Mouse (Mus musculus): ENCODE data around the gene Iqcc. TPM values are rescaled to one million over a fixed set of nuclear protein-coding genes. Genes with fewer than 3 reads are reported as not detected.

The Iqcc gene
- polyA plus RNA-seq, 1 experiment from 2014 or later, result 27.0 TPM

- Histone ChIP-seq H3K27ac (no peak overlapping the region; the same call in 1 of the 2 replicates), H3K4me2 (0 out of 2 replicates have a peak overlapping the region, but pooled peaks have one; percentile 0), H3K9me3 (no peaks in the 10 kb centered on the region), H3K9ac (no peak overlapping the region), H3K27me3 (replicated peaks) (no peaks in the 10 kb centered on the region), H3K4me3 (no peak overlapping the region), H3K36me3 (replicated peaks) (no peaks in the 10 kb centered on the region), H3K4me1 (peaks cover 56% of the 10 kb centered on the region)
- no peak for ATAC-seq (replicated peaks)
- 91% methylated on average over 11 of the region's 11 CpGs for WGBS
Observed at GRCm38 (mm10) chr4:129620419-129621282, 1.8 kb upstream of the Iqcc start.

GRCm38 (mm10) chr4:129618031-129618430, 868 bp downstream of the Iqcc start:
- Histone ChIP-seq H3K9ac (peak overlapping the region; percentile 73; the same call in 1 of the 2 replicates), H3K9me3 (no peaks in the 10 kb centered on the region), H3K4me2 (peak overlapping the region; percentile 77), H3K4me1 (peaks cover 39% of the 10 kb centered on the region), H3K36me3 (replicated peaks) (no peaks in the 10 kb centered on the region), H3K27ac (peak overlapping the region; percentile 92; the same call in 1 of the 2 replicates), H3K27me3 (replicated peaks) (no peaks in the 10 kb centered on the region), H3K4me3 (peak overlapping the region; percentile 55)
- WGBS, result 94% methylated on average over 5 of the region's 5 CpGs
- ATAC-seq (replicated peaks), result no peak

DNA sequence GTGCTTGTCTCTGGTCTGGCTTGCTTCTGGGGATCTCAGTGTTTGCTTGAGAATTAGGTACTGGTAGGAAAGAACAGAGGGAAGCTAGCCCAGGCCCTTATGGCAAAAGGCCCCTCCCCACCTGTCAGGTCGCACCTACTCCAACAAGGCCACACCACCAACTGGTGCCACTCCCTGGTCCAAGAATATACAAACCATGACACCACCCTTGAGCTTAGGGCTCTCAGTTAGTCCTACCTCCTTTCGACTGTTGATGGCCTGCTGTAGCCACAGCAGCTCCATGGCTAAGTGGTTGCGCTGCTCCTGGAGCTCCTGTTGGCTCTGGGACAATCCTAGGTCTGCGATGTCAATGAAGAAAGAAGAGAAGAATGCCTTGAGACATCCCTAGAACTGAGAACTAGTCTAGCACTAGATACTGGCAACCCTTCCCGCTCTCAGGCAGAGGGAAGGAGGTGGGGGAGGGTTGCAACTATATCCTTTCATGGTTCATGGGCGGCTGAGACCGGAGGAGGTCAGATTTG, 1.7 kb downstream of the Iqcc start:
- no peaks in the 10 kb centered on the region for H3K36me3 ChIP-seq (replicated peaks)
- ATAC-seq (replicated peaks), result no peak
- WGBS, result 95% methylated on average over 7 of the region's 7 CpGs
- H3K27ac ChIP-seq, result no peak overlapping the region
- no peak overlapping the region for H3K4me3 ChIP-seq
- no peak overlapping the region for H3K9ac ChIP-seq
- no peaks in the 10 kb centered on the region for H3K27me3 ChIP-seq (replicated peaks)
- H3K9me3 ChIP-seq, result no peaks in the 10 kb centered on the region
- H3K4me1 ChIP-seq, result peaks cover 31% of the 10 kb centered on the region
- H3K4me2 ChIP-seq, result no peak overlapping the region

DNA sequence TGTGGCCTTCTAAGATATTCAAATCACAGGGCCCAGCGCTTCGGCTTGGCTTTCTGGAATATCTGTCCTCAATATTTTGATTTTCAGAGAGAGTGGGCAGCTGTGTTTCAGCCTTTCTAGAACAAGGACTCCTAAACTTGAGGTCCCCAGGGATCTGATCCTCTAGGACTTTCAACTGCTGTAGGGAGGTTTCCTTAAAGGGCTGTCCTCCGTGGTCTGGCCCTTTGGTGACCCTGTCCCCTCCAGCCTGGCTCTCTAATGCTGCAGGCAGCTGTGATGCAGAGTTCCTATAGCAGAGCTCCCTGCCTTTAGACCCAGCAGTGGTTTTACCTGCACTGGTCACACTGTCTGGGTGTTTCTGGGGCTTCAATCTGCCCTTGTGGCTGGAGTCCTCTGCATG, 2.3 kb downstream of the Iqcc start:
- peaks cover 25% of the 10 kb centered on the region for H3K4me1 ChIP-seq
- no peak for ATAC-seq (replicated peaks)
- H3K27ac ChIP-seq, result no peak overlapping the region
- H3K9me3 ChIP-seq, result no peaks in the 10 kb centered on the region
- no peaks in the 10 kb centered on the region for H3K27me3 ChIP-seq (replicated peaks)
- H3K9ac ChIP-seq, result no peak overlapping the region
- H3K4me3 ChIP-seq, result no peak overlapping the region
- 93% methylated on average over 3 of the region's 3 CpGs for WGBS
- no peaks in the 10 kb centered on the region for H3K36me3 ChIP-seq (replicated peaks)
- no peak overlapping the region for H3K4me2 ChIP-seq

DNA sequence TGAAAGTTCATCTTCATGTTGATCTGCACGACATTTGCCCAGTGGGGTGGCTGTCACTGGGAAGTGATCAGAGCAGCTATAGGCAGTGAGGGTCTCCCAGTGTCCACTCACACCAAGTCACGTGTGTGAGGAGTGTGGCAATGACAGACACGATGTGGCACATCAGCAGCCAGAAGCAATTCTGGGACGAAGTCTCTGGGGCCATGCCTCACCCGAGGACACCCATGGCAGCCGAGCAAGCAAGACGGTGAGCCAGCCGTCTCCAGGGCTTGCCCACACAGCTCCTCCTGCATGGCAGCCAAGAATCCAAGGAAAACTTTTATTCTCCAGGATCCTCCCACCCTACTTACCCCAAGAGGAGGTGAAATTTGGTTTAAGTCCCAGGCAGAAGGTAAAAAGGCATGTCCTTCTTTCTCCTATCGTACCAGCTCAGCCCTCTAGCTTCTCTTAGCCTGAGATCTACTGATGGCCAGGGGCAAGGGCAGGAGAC, 3.1 kb downstream of the Iqcc start:
- no peak overlapping the region for H3K4me2 ChIP-seq
- H3K36me3 ChIP-seq (replicated peaks), result no peaks in the 10 kb centered on the region
- whole genome bisulfite sequencing, result 91% methylated on average over 9 of the region's 9 CpGs
- H3K27me3 ChIP-seq (replicated peaks), result no peaks in the 10 kb centered on the region
- ATAC-seq (replicated peaks), result no peak
- H3K9me3 ChIP-seq, result no peaks in the 10 kb centered on the region
- no peak overlapping the region for H3K27ac ChIP-seq
- H3K4me1 ChIP-seq, result peaks cover 17% of the 10 kb centered on the region
- no peak overlapping the region for H3K4me3 ChIP-seq
- no peak overlapping the region for H3K9ac ChIP-seq

- no peak for ATAC-seq (replicated peaks)
- Histone ChIP-seq H3K27ac (no peak within 1 kb of the TSS), H3K4me1 (peaks cover 9% of the 10 kb centered on the region), H3K4me3 (no peak within 1 kb of the TSS), H3K9me3 (no peaks in the 10 kb centered on the region), H3K27me3 (replicated peaks) (no peaks in the 10 kb centered on the region), H3K9ac (no peak within 1 kb of the TSS), H3K36me3 (replicated peaks) (no peaks in the 10 kb centered on the region), H3K4me2 (no peak within 1 kb of the TSS)
- WGBS, result 78% methylated on average over 6 of the region's 6 CpGs
Observed at GRCm38 (mm10) chr4:129614093-129614492, 4.8 kb downstream of the Iqcc start, which contains the start of gene Dcdc2b. Dcdc2b (minus strand) TSS chr4:129614257.

- H3K27me3 ChIP-seq (replicated peaks), result no peaks in the 10 kb centered on the region
Observed at GRCm38 (mm10) chr4:129610472-129610871, 8.4 kb downstream of the Iqcc start.

GRCm38 (mm10) chr4:129610026-129610425, 8.9 kb downstream of the Iqcc start:
- Histone ChIP-seq H3K27ac (no peak overlapping the region), H3K36me3 (replicated peaks) (peaks cover 13% of the 10 kb centered on the region), H3K4me3 (no peak overlapping the region), H3K9me3 (no peaks in the 10 kb centered on the region), H3K27me3 (replicated peaks) (no peaks in the 10 kb centered on the region), H3K4me1 (peaks cover 6% of the 10 kb centered on the region; the same call in 1 of the 2 replicates), H3K4me2 (no peak overlapping the region), H3K9ac (no peak overlapping the region)
- WGBS, result 88% methylated on average over 4 of the region's 4 CpGs
- ATAC-seq (replicated peaks), result no peak

More at GRCm38 (mm10) chr4:129610472-129610871, 8.4 kb downstream of the Iqcc start:
- H3K36me3 ChIP-seq (replicated peaks), result peaks cover 10% of the 10 kb centered on the region
- H3K4me2 ChIP-seq, result no peak overlapping the region
- no peak overlapping the region for H3K4me3 ChIP-seq
- WGBS, result 73% methylated on average over 4 of the region's 4 CpGs
- H3K9ac ChIP-seq, result no peak overlapping the region
- peaks cover 6% of the 10 kb centered on the region; the same call in 1 of the 2 replicates for H3K4me1 ChIP-seq
- no peak for ATAC-seq (replicated peaks)
- H3K27ac ChIP-seq, result no peak overlapping the region
- no peaks in the 10 kb centered on the region for H3K9me3 ChIP-seq

DNA sequence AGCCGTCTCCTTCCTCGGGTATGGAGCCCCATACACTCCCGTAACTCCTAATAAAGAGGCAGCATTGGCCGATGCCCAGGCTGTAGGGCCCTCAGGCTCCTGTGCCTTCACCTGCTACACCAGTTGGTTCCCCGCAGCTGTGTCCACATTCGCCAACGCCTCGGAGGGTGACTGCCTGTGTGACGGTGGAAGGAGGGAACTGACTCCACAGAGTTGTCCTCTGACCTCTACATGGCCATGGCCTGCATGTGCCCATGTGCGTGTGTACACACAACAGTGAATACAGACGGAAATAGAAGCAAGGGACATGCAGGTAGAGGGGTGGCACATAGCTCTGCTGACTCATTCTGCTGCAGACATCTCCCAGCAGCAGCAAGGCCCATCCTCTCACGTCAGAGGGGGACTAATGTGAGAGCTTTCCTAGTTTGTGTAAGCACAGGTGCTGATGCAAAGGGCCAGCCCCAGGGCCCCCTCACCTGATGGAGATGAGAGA, 9.7 kb downstream of the Iqcc start:
- ATAC-seq (replicated peaks), result no peak
- Histone ChIP-seq H3K27ac (no peak overlapping the region), H3K4me1 (peaks cover 6% of the 10 kb centered on the region; the same call in 1 of the 2 replicates), H3K36me3 (replicated peaks) (peaks cover 18% of the 10 kb centered on the region), H3K27me3 (replicated peaks) (no peaks in the 10 kb centered on the region), H3K4me2 (no peak overlapping the region), H3K9ac (no peak overlapping the region), H3K9me3 (no peaks in the 10 kb centered on the region), H3K4me3 (no peak overlapping the region)
- 85% methylated on average over 12 of the region's 12 CpGs for WGBS

DNA sequence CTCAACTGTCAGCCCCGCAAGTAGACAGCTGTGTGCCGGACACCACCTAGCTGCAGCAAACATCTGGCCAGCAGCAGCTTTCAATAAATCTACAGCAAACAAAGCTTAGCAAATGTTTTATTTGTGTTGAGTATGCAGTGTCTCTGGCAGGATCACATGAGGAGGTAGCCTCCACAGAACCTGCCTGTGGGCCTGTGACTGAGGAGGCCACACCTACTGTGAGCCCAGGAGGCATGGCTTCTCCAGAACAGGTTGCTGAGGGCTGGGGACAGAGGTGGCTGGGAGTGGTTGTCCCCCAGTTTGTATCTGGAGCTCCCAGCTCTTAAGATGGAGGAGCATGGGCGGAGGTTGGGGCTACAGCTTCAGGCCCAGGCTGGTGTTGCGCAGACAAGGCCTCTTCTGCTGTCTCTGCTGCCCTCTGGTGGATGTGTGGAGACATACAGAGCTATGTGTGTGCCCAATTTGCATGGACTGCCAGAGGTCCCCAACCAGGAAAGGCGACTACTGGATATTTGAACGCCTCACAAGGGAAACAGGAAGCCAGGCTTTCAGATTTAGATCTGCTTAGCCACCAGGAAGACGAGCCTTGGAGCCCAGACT, 10.4 kb downstream of the Iqcc start:
- WGBS, result 40% methylated on average over 7 of the region's 7 CpGs

DNA sequence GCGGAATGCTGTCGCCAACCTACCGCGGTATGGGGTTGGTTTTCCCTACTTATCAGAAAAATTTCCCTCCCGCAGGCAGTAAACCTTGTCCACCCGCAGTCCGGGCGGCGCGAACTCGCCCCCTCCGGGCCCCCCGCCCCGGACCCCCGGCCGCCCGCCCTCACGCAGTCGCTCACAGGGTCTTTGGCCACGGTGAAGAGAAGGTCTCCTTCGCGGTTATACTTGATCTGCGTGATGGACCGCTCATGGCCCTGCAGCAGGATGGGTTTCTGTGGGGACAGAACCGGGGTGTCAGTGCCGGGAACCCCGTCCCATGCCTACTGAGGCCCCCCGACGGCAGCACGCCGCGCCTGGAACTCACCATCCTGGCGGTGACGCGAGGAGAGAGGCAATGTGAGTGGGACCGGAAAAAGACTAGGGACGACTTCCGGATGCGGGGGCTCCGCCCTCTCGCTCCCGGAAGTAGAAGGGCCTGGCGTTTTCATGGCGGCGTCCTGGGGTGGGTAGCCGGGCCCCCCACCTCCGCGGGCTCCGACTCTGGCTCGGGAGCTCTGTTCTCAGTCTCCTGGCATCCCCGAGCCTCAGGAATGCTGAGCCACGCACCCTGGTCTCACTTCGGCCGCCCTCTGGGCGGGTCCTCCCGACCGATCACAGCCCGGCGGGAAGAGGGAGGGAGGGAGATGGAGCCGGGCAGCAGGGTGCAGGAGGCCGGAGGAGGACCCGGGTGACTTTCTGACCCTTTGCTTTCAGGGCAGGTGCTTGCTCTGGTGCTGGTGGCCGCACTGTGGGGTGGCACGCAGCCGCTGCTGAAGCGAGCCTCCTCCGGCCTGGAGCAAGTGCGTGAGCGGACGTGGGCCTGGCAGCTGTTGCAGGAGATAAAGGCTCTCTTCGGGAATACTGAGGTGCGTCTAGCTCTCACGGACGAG, 18.4 kb downstream of the Iqcc start, which contains the start of the genes Eif3i and Tmem234:
Eif3i (minus strand) TSS at position 416 of the 926 bp plus-strand sequence.
Tmem234 (plus strand) TSS at position 436 of the 926 bp plus-strand sequence.
- Histone ChIP-seq H3K9me3 (no peaks in the 10 kb centered on the region), H3K4me3 (peak within 1 kb of the TSS; percentile 92), H3K27me3 (replicated peaks) (no peaks in the 10 kb centered on the region), H3K36me3 (replicated peaks) (peaks cover 14% of the 10 kb centered on the region; the same call in 1 of the 2 replicates), H3K9ac (peak within 1 kb of the TSS; percentile 96), H3K4me1 (peaks cover 34% of the 10 kb centered on the region), H3K27ac (peak within 1 kb of the TSS; percentile 77), H3K4me2 (peak within 1 kb of the TSS; percentile 85)
- WGBS, result under 1% methylated on average over 74 of the region's 74 CpGs
- peak; percentile 91 for ATAC-seq (replicated peaks)

More for the DNA sequence above, 10.4 kb downstream of the Iqcc start:
- peak; percentile 78 for ATAC-seq (replicated peaks)
- Histone ChIP-seq H3K27ac (peak overlapping the region; percentile 72), H3K4me1 (peaks cover 6% of the 10 kb centered on the region; the same call in 1 of the 2 replicates), H3K4me3 (no peak overlapping the region), H3K9me3 (no peaks in the 10 kb centered on the region), H3K27me3 (replicated peaks) (no peaks in the 10 kb centered on the region), H3K4me2 (no peak overlapping the region), H3K36me3 (replicated peaks) (peaks cover 18% of the 10 kb centered on the region), H3K9ac (0 out of 2 replicates have a peak overlapping the region, but pooled peaks have one; percentile 14)

All from midbrain, embryonic 15.5 days (tissue).